Mouse (Mus musculus) spleen, adult 2 months (tissue): ENCODE measurements around the gene Lpin2. TPM values are rescaled to one million over a fixed set of nuclear protein-coding genes. Genes with fewer than 3 reads are reported as not detected.

ENCODE experiments used
- DNase-seq, 2 experiments: peaks; one replicate each; pipeline versions ENCODE4 v3.0.0 to v3.0.0-alpha.2; 2012 to 2021; ENCODE audit warnings: low spot score in 2 of 2, low read depth in 1 of 2
- H3K27ac ChIP-seq: fragments of 200-500 bp; 2 replicates; pipeline ENCODE4 v1.5.1; 2012; ENCODE audit warnings: low read length, inconsistent platforms; ENCODE audit not compliant: insufficient read depth
- H3K27me3 ChIP-seq: fragments of 200-500 bp; 2 replicates; pipeline ENCODE4 v1.6.1; 2012; ENCODE audit warnings: mild to moderate bottlenecking, moderate library complexity, low read length, inconsistent platforms; ENCODE audit not compliant: control insufficient read depth, insufficient read depth
- H3K36me3 ChIP-seq: fragments of 200-500 bp; 2 replicates; pipeline ENCODE4 v1.6.1; 2012; ENCODE audit warnings: mild to moderate bottlenecking, low read length, inconsistent platforms; ENCODE audit not compliant: control insufficient read depth, insufficient read depth
- H3K4me1 ChIP-seq: fragments of 200-500 bp; 2 replicates; pipeline ENCODE4 v1.6.1; 2011; ENCODE audit warnings: inconsistent platforms; ENCODE audit not compliant: control insufficient read depth, insufficient read depth, insufficient read length
- H3K4me3 ChIP-seq: fragments of 200-500 bp; 2 replicates; pipeline ENCODE4 v1.5.1; 2011; ENCODE audit warnings: mild to moderate bottlenecking, inconsistent platforms; ENCODE audit not compliant: insufficient read depth, insufficient read length; ENCODE audit errors: extremely low read depth
- CTCF ChIP-seq: fragments of 200-500 bp; IDR thresholded peaks from 2 replicates; pipeline ENCODE4 v1.5.1; 2011; ENCODE audit warnings: mild to moderate bottlenecking, inconsistent platforms; ENCODE audit not compliant: insufficient read depth, insufficient read length, insufficient replicate concordance; ENCODE audit errors: extremely low read depth
- POLR2A ChIP-seq: fragments of 200-500 bp; IDR thresholded peaks from 2 replicates; pipeline ENCODE4 v1.6.1; 2011; ENCODE audit warnings: low read depth, low read length, inconsistent platforms
- WGBS: fragments of 180-500 bp; shearing (Covaris S2); methylation state at CpG from one replicate; pipeline ENCODE4 v1.1.7; 2018; 5-methylcytosine and 5-hydroxymethylcytosine counted together
- polyA plus RNA-seq: library from polyadenylated mRNA; depleted of rRNA; stranded (reverse); fragments of >200 nt; gene quantifications from 2 replicates; pipeline ENCODE4 v1.2.3, GENCODE M21; 2012

The Lpin2 gene
- polyA plus RNA-seq, 1 experiment = 13.4 TPM

DNA sequence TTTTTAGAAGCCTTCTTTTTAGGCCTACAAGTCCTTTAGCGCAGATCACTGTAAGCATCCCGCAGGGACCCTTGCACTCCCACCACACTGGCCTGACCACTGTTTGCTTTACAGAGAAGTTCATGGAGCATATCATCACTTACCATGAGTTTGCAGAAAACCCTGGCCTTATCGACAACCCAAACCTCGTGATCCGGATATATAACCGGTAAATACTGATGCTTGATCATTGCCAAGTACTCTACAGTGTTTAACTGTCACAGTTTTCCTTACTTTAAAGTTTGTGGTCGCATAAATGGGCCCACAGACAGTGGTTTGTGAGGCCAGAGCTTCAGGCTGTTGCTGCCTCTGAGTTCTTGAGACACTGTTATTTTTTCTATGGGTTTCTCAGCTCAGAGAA, 56.1 kb downstream of the Lpin2 start:
- no peaks in the 10 kb centered on the region for H3K27me3 ChIP-seq
- no peak for DNase-seq
- H3K36me3 ChIP-seq = peaks cover 21% of the 10 kb centered on the region
- H3K27ac ChIP-seq = no peak overlapping the region
- no peak overlapping the region for H3K4me3 ChIP-seq
- H3K4me1 ChIP-seq = no peaks in the 10 kb centered on the region
- WGBS = 89% methylated on average over 7 of the region's 7 CpGs
- no peak for TF ChIP-seq POLR2A
- TF ChIP-seq CTCF = no peak

DNA sequence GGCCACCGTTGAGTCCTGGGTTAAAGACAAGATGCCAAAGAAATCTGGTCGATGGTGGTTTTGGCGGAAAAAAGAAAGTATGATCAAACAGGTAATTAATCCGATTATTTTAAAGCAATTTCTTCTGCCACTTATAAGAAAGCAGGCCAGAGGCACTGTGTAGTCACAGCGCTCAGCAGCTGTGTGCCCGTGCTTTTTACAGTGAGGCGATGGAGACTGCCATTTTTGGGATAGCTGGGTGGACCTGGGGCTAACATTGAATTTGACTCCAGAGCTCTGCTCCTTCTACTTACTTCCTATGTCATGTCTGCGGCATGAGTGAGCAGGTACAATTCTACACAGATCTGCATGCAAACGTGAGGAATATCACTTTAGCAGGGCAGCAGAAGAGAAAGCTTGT, 58.5 kb downstream of the Lpin2 start:
- Histone ChIP-seq H3K4me1 (no peaks in the 10 kb centered on the region), H3K4me3 (no peak overlapping the region), H3K27ac (no peak overlapping the region), H3K27me3 (no peaks in the 10 kb centered on the region), H3K36me3 (peaks cover 31% of the 10 kb centered on the region)
- DNase-seq = no peak
- WGBS = 95% methylated on average over 9 of the region's 9 CpGs
- TF ChIP-seq CTCF = no peak
- no peak for TF ChIP-seq POLR2A

- TF ChIP-seq CTCF = no peak
- TF ChIP-seq POLR2A = no peak
- no peak overlapping the region for H3K27ac ChIP-seq
- no peak for DNase-seq
- H3K4me1 ChIP-seq = no peaks in the 10 kb centered on the region
- WGBS = 95% methylated on average over 7 of the region's 7 CpGs
- no peak overlapping the region for H3K4me3 ChIP-seq
- H3K36me3 ChIP-seq = peaks cover 40% of the 10 kb centered on the region
- H3K27me3 ChIP-seq = no peaks in the 10 kb centered on the region
Measured at GRCm38 (mm10) chr17:71242666-71243065, 60.3 kb downstream of the Lpin2 start.

DNA sequence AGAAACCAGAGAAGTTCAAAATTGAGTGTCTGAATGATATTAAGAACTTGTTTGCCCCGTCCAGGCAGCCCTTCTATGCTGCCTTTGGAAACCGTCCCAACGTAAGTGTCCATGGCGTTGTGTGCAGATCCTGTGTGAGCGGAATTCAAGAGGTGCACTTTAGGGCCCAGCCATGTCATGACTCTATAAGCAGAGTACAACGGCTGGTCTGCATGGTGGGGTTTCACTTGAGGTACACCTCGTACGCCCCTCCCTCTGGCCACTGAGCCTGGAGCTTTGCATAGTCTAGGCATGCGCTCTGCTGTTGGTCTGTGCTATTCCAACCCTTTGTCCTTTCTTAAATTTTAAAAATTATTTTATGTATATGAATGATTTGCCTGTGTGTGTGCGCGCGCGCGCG, 62.8 kb downstream of the Lpin2 start:
- no peak overlapping the region for H3K4me3 ChIP-seq
- H3K27me3 ChIP-seq = no peaks in the 10 kb centered on the region
- peaks cover 43% of the 10 kb centered on the region for H3K36me3 ChIP-seq
- 98% methylated on average over 15 of the region's 15 CpGs for WGBS
- TF ChIP-seq CTCF = no peak
- TF ChIP-seq POLR2A = no peak
- DNase-seq = no peak
- H3K27ac ChIP-seq = no peak overlapping the region
- no peaks in the 10 kb centered on the region for H3K4me1 ChIP-seq

DNA sequence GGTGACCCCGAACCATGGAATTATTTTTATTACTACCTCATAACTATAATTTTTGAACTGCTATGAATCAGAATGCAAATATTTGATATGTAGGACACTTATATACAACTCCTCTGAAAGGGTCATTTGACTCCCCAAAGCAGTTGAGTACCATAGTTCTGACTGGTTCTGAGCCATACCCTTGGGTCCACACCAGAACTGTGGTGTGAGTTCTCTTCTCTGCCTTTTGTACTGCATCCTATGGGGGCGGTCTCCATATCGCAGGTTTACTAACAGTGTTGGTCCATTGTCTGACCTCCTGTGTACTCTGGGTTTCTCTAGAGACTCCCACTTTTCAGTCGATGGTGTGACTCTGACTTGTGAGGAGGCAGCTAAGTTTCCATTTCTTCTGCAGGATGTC, 63.7 kb downstream of the Lpin2 start:
- WGBS = 94% methylated on average over 4 of the region's 4 CpGs
- Histone ChIP-seq H3K27ac (no peak overlapping the region), H3K4me3 (no peak overlapping the region), H3K36me3 (peaks cover 43% of the 10 kb centered on the region), H3K4me1 (no peaks in the 10 kb centered on the region), H3K27me3 (no peaks in the 10 kb centered on the region)
- no peak for DNase-seq
- TF ChIP-seq CTCF = no peak
- no peak for TF ChIP-seq POLR2A

GRCm38 (mm10) chr17:71248963-71249362, 66.6 kb downstream of the Lpin2 start:
- no peak for DNase-seq
- Histone ChIP-seq H3K36me3 (peaks cover 36% of the 10 kb centered on the region), H3K4me3 (no peak overlapping the region), H3K4me1 (no peaks in the 10 kb centered on the region), H3K27ac (no peak overlapping the region), H3K27me3 (no peaks in the 10 kb centered on the region)
- TF ChIP-seq CTCF (no peak), POLR2A (no peak)
- 90% methylated on average over 6 of the region's 6 CpGs for WGBS

DNA sequence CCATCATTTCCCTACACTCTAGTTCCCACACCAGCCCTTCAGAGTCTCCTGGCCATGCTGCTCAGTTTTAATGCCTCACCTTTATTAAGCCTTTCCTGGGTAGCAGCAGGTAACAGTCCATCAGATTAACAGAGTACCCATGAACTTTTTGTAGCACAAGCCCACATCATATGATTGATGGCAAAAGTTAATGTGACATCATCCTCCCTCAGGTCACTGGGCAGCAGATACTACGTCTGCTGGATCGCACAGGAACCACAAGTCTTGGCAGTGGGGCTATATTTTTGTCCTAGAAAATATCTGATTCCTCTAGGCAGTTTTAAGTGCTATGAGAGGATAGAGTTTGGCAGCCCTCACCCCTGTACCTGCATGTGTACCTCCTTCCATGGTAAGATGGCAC, 67.7 kb downstream of the Lpin2 start:
- Histone ChIP-seq H3K4me1 (no peaks in the 10 kb centered on the region), H3K27ac (no peak overlapping the region)

More for the DNA sequence above, 67.7 kb downstream of the Lpin2 start:
- Histone ChIP-seq H3K27me3 (no peaks in the 10 kb centered on the region), H3K36me3 (peaks cover 31% of the 10 kb centered on the region), H3K4me3 (no peak overlapping the region)
- DNase-seq = no peak
- WGBS = 91% methylated on average over 2 of the region's 2 CpGs
- no peak for TF ChIP-seq POLR2A
- TF ChIP-seq CTCF = no peak
